Mouse (Mus musculus) olfactory bulb, adult 2 months (tissue): ENCODE results near the gene Troap. TPM values are rescaled to one million over a fixed set of nuclear protein-coding genes. Genes with fewer than 3 reads are reported as not detected.

Experiments used
- H3K27ac ChIP-seq: fragments of 200-500 bp; 2 replicates; pipeline ENCODE4 v1.5.1; 2012; ENCODE audit warnings: low read depth, low read length; ENCODE audit not compliant: insufficient read depth
- H3K4me1 ChIP-seq: fragments of 200-500 bp; 2 replicates; pipeline ENCODE4 v1.6.1; 2012; ENCODE audit warnings: low read length; ENCODE audit not compliant: control insufficient read depth, insufficient read depth
- H3K4me3 ChIP-seq: fragments of 200-500 bp; 2 replicates; pipeline ENCODE4 v1.5.1; 2012; ENCODE audit warnings: mild to moderate bottlenecking, low read depth, low read length, moderate library complexity; ENCODE audit not compliant: insufficient read depth
- CTCF ChIP-seq: fragments of 200-500 bp; IDR thresholded peaks from 2 replicates; pipeline ENCODE4 v1.5.1; 2012; ENCODE audit warnings: low read depth, mild to moderate bottlenecking, low read length, moderate library complexity; ENCODE audit not compliant: insufficient read depth
- POLR2A ChIP-seq: fragments of 200-500 bp; IDR thresholded peaks from 2 replicates; pipeline ENCODE4 v1.6.1; 2012; ENCODE audit warnings: mild to moderate bottlenecking, low read depth, low read length, moderate library complexity; ENCODE audit not compliant: insufficient read depth
- WGBS: fragments of 180-500 bp; shearing (Covaris S2); methylation state at CpG from one replicate; pipeline ENCODE4 v1.1.7; 2018; 5-methylcytosine and 5-hydroxymethylcytosine counted together
- polyA plus RNA-seq: library from polyadenylated mRNA; stranded (reverse); fragments of >200 nt; gene quantifications from 2 replicates; pipeline ENCODE4 v1.2.4, GENCODE M21; 2012; ENCODE audit warnings: low replicate concordance; ENCODE audit not compliant: missing spikeins, insufficient read depth, insufficient read length

Troap gene
- polyA plus RNA-seq, 1 experiment: not detected

GRCm38 (mm10) chr15:99099984-99100383 is 25.6 kb downstream of the Troap start:
- Histone ChIP-seq H3K27ac (no peak overlapping the region), H3K4me1 (peaks cover 25% of the 10 kb centered on the region), H3K4me3 (no peak overlapping the region)
- TF ChIP-seq CTCF (no peak), POLR2A (no peak)
- WGBS: 57% methylated on average over 3 of the region's 3 CpGs

- Histone ChIP-seq H3K4me3 (no peak overlapping the region), H3K27ac (no peak overlapping the region), H3K4me1 (no peaks in the 10 kb centered on the region)
- TF ChIP-seq POLR2A (no peak), CTCF (no peak)
- 84% methylated on average over 7 of the region's 7 CpGs for WGBS
Measured at GRCm38 (mm10) chr15:99105238-99105637, 30.9 kb downstream of the Troap start.

DNA sequence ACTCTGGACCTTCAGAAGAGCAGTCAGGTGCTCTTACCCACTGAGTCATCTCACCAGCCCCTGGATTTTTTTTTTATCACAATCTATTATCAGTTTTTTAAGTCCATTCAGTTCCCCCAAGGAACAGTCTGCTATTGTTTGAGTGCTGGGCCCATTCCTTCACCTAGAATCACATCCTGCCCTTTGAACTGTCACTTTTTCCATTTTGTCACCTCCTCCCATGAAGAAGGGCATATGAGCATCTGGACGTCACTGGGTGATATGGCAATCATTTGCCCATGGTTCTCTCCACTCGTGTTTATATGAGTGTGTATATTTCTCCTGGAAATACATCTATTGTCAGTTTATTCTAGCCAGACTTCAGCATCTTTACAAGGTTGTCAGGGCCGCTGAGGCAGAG is 33.5 kb downstream of the Troap start:
- no peak overlapping the region for H3K27ac ChIP-seq
- TF ChIP-seq CTCF: no peak
- no peak for TF ChIP-seq POLR2A
- no peak overlapping the region for H3K4me3 ChIP-seq
- WGBS: 87% methylated on average over 3 of the region's 3 CpGs
- H3K4me1 ChIP-seq: no peaks in the 10 kb centered on the region

DNA sequence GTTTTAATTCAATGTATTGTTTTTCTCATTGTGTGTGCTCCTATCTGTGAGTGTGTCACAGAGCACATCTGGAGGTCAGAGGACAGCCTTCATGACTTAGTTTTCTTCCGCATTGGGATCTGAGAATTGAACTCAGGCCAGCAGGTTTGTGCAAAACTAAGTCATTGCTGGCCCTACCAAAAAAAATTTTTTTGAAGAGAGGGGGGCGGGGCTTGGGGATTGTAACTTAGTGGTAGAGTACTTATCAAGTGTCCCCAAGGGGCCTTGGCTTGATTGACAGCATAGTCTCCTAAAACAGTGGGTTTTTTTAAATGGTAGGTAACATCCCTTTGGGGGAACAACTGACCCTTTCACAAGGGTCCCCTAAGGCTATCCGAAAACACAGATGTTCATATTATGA is 36.8 kb downstream of the Troap start:
- H3K27ac ChIP-seq: no peak overlapping the region
- WGBS: 92% methylated on average over 3 of the region's 3 CpGs
- TF ChIP-seq POLR2A (no peak), CTCF (no peak)
- H3K4me3 ChIP-seq: no peak overlapping the region
- peaks cover 4% of the 10 kb centered on the region; the same call in 1 of the 2 replicates for H3K4me1 ChIP-seq

- Histone ChIP-seq H3K4me1 (peaks cover 4% of the 10 kb centered on the region; the same call in 1 of the 2 replicates), H3K4me3 (no peak overlapping the region), H3K27ac (no peak overlapping the region)
- WGBS: 73% methylated on average over 4 of the region's 4 CpGs
- TF ChIP-seq POLR2A (no peak), CTCF (no peak)
Measured at GRCm38 (mm10) chr15:99111809-99112208, 37.4 kb downstream of the Troap start.

GRCm38 (mm10) chr15:99112843-99113395 is 38.5 kb downstream of the Troap start:
- Histone ChIP-seq H3K4me1 (peaks cover 4% of the 10 kb centered on the region; the same call in 1 of the 2 replicates), H3K4me3 (no peak overlapping the region), H3K27ac (no peak overlapping the region)
- TF ChIP-seq POLR2A (no peak), CTCF (no peak)
- WGBS: 76% methylated on average over 11 of the region's 11 CpGs

DNA sequence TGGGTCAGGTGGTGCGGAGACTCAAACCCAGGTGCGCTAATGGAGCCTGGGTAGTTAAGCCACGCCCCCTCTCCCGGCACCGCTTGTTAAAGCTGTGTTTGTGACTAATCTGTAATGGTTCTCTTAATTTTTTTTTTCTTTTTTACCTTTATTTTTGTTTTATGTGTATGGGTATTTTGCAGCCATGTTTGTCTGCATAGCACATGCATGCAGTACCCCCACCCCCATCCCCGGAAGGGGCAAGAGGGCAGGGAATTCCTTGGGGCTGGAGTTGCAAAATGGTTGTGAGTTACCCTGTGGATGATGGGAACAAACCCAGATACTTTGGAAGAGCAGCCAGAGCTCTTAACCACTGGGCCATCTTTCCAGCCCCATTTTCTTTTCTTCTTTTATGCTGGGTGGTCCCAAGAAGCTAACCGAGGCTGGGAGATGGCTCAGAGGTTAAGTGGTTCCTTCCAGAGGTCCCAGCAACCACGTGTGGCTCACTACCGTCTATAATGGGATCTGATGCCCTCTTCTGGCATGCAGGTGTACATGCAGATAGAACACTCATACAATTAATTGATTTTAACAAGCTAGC is 39.1 kb downstream of the Troap start:
- no peak for TF ChIP-seq CTCF
- H3K27ac ChIP-seq: no peak overlapping the region
- H3K4me1 ChIP-seq: peaks cover 4% of the 10 kb centered on the region; the same call in 1 of the 2 replicates
- H3K4me3 ChIP-seq: no peak overlapping the region
- WGBS: 8% methylated on average over 9 of the region's 9 CpGs

DNA sequence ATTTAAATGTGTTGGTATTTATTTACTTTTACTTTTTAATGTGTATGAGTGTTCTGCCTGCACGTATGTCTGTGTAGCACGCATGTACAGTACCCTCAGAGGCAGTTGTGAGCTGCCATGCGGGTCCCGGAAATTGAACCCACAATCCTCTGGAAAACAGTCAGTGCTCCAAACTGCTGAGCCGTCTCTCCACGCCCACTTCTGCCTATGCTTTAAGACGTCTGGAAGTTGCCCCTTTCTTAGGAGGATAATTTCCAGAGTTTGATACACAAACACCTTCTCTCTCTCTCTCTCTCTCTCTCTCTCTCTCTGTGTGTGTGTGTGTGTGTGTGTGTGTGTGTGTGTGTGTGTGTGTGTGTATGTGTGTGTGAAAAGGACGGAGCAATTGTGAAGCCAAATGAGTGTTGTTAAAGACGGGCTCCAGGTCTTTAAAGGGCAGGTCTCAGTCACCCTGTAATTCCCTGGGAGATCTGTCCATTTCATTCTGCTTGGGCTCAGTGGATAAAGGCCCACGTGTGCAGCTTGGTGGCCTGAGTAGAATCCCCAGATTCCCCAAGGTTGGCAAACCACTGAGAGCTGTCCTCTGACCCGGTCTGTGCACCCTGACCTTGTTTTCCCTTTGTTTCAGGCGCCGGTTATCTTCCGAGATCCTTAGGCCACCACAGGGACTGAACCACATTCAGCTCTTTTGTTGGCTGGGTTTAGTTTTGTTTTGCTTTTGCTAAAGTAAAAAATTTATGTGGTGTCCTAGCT is 40.1 kb downstream of the Troap start:
- WGBS: 56% methylated on average over 13 of the region's 14 CpGs

GRCm38 (mm10) chr15:99115065-99115423 is 40.7 kb downstream of the Troap start:
- Histone ChIP-seq H3K27ac (no peak overlapping the region), H3K4me3 (no peak overlapping the region), H3K4me1 (peaks cover 4% of the 10 kb centered on the region; the same call in 1 of the 2 replicates)
- 95% methylated on average over 7 of the region's 7 CpGs for WGBS
- TF ChIP-seq POLR2A: no peak

More for the DNA sequence above, 40.1 kb downstream of the Troap start:
- Histone ChIP-seq H3K4me1 (peaks cover 4% of the 10 kb centered on the region; the same call in 1 of the 2 replicates), H3K4me3 (no peak overlapping the region), H3K27ac (no peak overlapping the region)
- TF ChIP-seq POLR2A (no peak), CTCF (no peak)
